24 mouse cellular contexts compared by ENCODE assay signal in genomic region chrX:52159621-52160020, GRCm38 (mm10). TPM values are rescaled to one million over a fixed set of nuclear protein-coding genes. Genes with fewer than 3 reads are reported as not detected.
A peak's percentile ranks its signal among the peaks of the same experiment; 100 is the strongest.
DNase-seq lines count a peak whose midpoint lies in the region; ATAC-seq and TF ChIP-seq lines count a peak whose summit lies in the region.
"Had no signal": no experiment of that assay in that cellular context is flagged by ENCODE, and none has a peak within 500 bp of the region (broad histone marks: within the 10 kb centered on the region; RNA-seq: fewer than 3 reads in every experiment).

No protein-coding gene starts in this region.

- 81% methylated on average over 5 of the region's 5 CpGs for WGBS in intestine, postnatal 0 days
- WGBS in intestine, embryonic 16.5 days, result 86% methylated on average over 5 of the region's 5 CpGs
- 81% methylated on average over 5 of the region's 5 CpGs for WGBS in liver, postnatal 0 days (ENCODE audit: insufficient replicate concordance)

- no peak for ATAC-seq in intestine, postnatal 0 days
- no peak for ATAC-seq in intestine, embryonic 16.5 days
- no peak for ATAC-seq in liver, postnatal 0 days
- ATAC-seq: forebrain, embryonic 14.5 days; forebrain, embryonic 16.5 days; Patski had no signal

- H3K9me3 ChIP-seq in intestine, postnatal 0 days (ENCODE audit: control insufficient read depth), result no peaks in the 10 kb centered on the region
- H3K9me3 ChIP-seq in intestine, embryonic 16.5 days (ENCODE audit: control insufficient read depth, low read length), result no peaks in the 10 kb centered on the region
- no peaks in the 10 kb centered on the region for H3K9me3 ChIP-seq in liver, postnatal 0 days (ENCODE audit: low read length)
- H3K9me3 ChIP-seq: embryonic facial prominence, embryonic 13.5 days; embryonic facial prominence, embryonic 15.5 days; forebrain, embryonic 10.5 days; forebrain, embryonic 12.5 days; G1E had no signal

- no peak for TF ChIP-seq EP300 in liver, postnatal 0 days (IDR thresholded peaks at IDR 0.05; ENCODE audit: low read depth)

- H3K4me1 ChIP-seq in intestine, postnatal 0 days (replicated peaks; ENCODE audit: control insufficient read depth, insufficient read depth, low read length), result no peaks in the 10 kb centered on the region
- no peaks in the 10 kb centered on the region for H3K4me1 ChIP-seq in intestine, embryonic 16.5 days (ENCODE audit: control insufficient read depth, insufficient read depth, low read length)
- H3K4me1 ChIP-seq in liver, postnatal 0 days (ENCODE audit: insufficient read depth), result no peaks in the 10 kb centered on the region
- H3K4me1 ChIP-seq: embryonic facial prominence, embryonic 15.5 days had no signal

- H3K9ac ChIP-seq in intestine, postnatal 0 days (ENCODE audit: low read depth, low read length), result no peak overlapping the region
- no peak overlapping the region for H3K9ac ChIP-seq in intestine, embryonic 16.5 days (ENCODE audit: low read depth, low read length)
- no peak overlapping the region for H3K9ac ChIP-seq in liver, postnatal 0 days (replicated peaks)
- H3K9ac ChIP-seq: embryonic facial prominence, embryonic 13.5 days; embryonic facial prominence, embryonic 15.5 days; forebrain, embryonic 12.5 days had no signal

- TF ChIP-seq CTCF in intestine, postnatal 0 days (IDR thresholded peaks at IDR 0.05; ENCODE audit: low read depth), result 0 out of 2 replicates have a peak, but pooled peaks have one; percentile 2
- TF ChIP-seq CTCF in liver, postnatal 0 days (IDR thresholded peaks at IDR 0.05; ENCODE audit: low read depth), result 0 out of 2 replicates have a peak, but pooled peaks have one; percentile 12

- H3K4me3 ChIP-seq in intestine, postnatal 0 days (ENCODE audit: low read depth, low read length), result no peak overlapping the region
- H3K4me3 ChIP-seq in intestine, embryonic 16.5 days (ENCODE audit: low read length), result no peak overlapping the region
- H3K4me3 ChIP-seq in liver, postnatal 0 days (ENCODE audit: low read depth, low read length), result no peak overlapping the region
- H3K4me3 ChIP-seq: embryonic facial prominence, embryonic 13.5 days; embryonic facial prominence, embryonic 15.5 days; erythroblast, embryonic 14.5 days; forebrain, embryonic 10.5 days; forebrain, embryonic 12.5 days had no signal

- no peaks in the 10 kb centered on the region for H3K27me3 ChIP-seq in intestine, postnatal 0 days (replicated peaks; ENCODE audit: control insufficient read depth, insufficient read depth, low read length)
- 0 out of 2 replicates have a peak, but pooled peaks cover 3% of the 10 kb centered on the region for H3K27me3 ChIP-seq in intestine, embryonic 16.5 days (replicated peaks; ENCODE audit: control insufficient read depth, insufficient read depth, low read length)
- H3K27me3 ChIP-seq in liver, postnatal 0 days (ENCODE audit: insufficient read depth, low read length), result peaks cover 16% of the 10 kb centered on the region; the same call in 1 of the 2 replicates
- H3K27me3 ChIP-seq: forebrain, embryonic 12.5 days had no signal

- no peak overlapping the region for H3K4me2 ChIP-seq in intestine, postnatal 0 days (replicated peaks; ENCODE audit: low read depth)
- H3K4me2 ChIP-seq in intestine, embryonic 16.5 days (ENCODE audit: low read depth, low read length), result no peak overlapping the region
- H3K4me2 ChIP-seq in liver, postnatal 0 days (ENCODE audit: low read depth, low read length), result no peak overlapping the region
- H3K4me2 ChIP-seq: embryonic facial prominence, embryonic 13.5 days; embryonic facial prominence, embryonic 15.5 days; forebrain, embryonic 12.5 days had no signal

- H3K36me3 ChIP-seq in intestine, postnatal 0 days (ENCODE audit: control insufficient read depth, insufficient read depth), result no peaks in the 10 kb centered on the region
- H3K36me3 ChIP-seq in intestine, embryonic 16.5 days (ENCODE audit: control insufficient read depth, insufficient read depth, low read length), result no peaks in the 10 kb centered on the region
- H3K36me3 ChIP-seq in liver, postnatal 0 days (replicated peaks; ENCODE audit: insufficient read depth, low read length), result no peaks in the 10 kb centered on the region
- H3K36me3 ChIP-seq: embryonic facial prominence, embryonic 13.5 days; embryonic facial prominence, embryonic 15.5 days; forebrain, embryonic 12.5 days had no signal

- no peak for DNase-seq in liver, postnatal 0 days
- no peak for DNase-seq in liver
- DNase-seq in R1 (ENCODE audit: low read depth, low spot score), result peak; percentile 66
- DNase-seq in cerebellum, adult 18-20 months, result no peak
- DNase-seq: adrenal gland, adult 2 months; adrenal gland, postnatal 14 days; adrenal gland, postnatal 36 days; cerebellum, adult 11-12 months; cerebellum, adult 8-10 months; cerebellum, adult 9-11 months; cerebellum, postnatal 14 days; cerebellum, postnatal 36 days; embryo, embryonic 11 days had no signal

- no peak overlapping the region for H3K27ac ChIP-seq in intestine, postnatal 0 days (ENCODE audit: low read depth, low read length)
- H3K27ac ChIP-seq in intestine, embryonic 16.5 days (ENCODE audit: low read length), result no peak overlapping the region
- no peak overlapping the region for H3K27ac ChIP-seq in liver, postnatal 0 days (ENCODE audit: low read depth)
- H3K27ac ChIP-seq: embryonic facial prominence, embryonic 13.5 days; embryonic facial prominence, embryonic 15.5 days; forebrain, embryonic 10.5 days; forebrain, embryonic 12.5 days had no signal

RNA-seq across cellular contexts. Expression of gene Gpc4, which starts 5.4 kb away (rescaled TPM):
- polyA plus RNA-seq in intestine, postnatal 0 days (2015; fragmentation: Nextera tagmentation; extraction: Ambion mirVana), result 21.2 and 21.6 TPM in 2 replicates
- polyA plus RNA-seq in intestine, embryonic 16.5 days (2015; fragmentation: Nextera tagmentation; extraction: Ambion mirVana), result 26.3 and 26.6 TPM in 2 replicates
- 15.8 and 19.7 TPM in 2 replicates for polyA plus RNA-seq in liver, postnatal 0 days (2015; fragmentation: Nextera tagmentation; extraction: Ambion mirVana)
